Mouse (Mus musculus): Measurements from ENCODE around the gene Bod1. TPM values are rescaled to one million over a fixed set of nuclear protein-coding genes. Genes with fewer than 3 reads are reported as not detected.

Gene Bod1
- 18.7 TPM for polyA plus RNA-seq (2017; shearing (Covaris generic))

GRCm38 (mm10) chr11:31671354-31672169 is at the start of gene Bod1:
Gene Bod1, minus strand, starts transcription at chr11:31671885.

Other genes with a start within 250 kb of the Bod1 start
- 13.4 TPM for gene Cpeb4, start 200.3 kb upstream of the Bod1 start, polyA plus RNA-seq (2017; shearing (Covaris generic))

Data from effector memory CD4-positive, alpha-beta T cell, adult 5 months (primary cell).